In genomic region chr2:140532859-140533519, GRCm38 (mm10) we compare ENCODE assay signal across 18 mouse cellular contexts.
DNase-seq lines count a peak whose midpoint lies in the region; ATAC-seq and TF ChIP-seq lines count a peak whose summit lies in the region.
"Had no signal": no experiment of that assay in that cellular context is flagged by ENCODE, and none has a peak within 500 bp of the region (broad histone marks: within the 10 kb centered on the region; RNA-seq: fewer than 3 reads in every experiment).

No protein-coding gene starts in this region.

- 46% methylated on average over 9 of the region's 9 CpGs for WGBS in forebrain, embryonic 11.5 days
- 41% methylated on average over 9 of the region's 9 CpGs for WGBS in hindbrain, embryonic 14.5 days
- WGBS in midbrain, postnatal 0 days: 43% methylated on average over 9 of the region's 9 CpGs

- TF ChIP-seq CTCF in brain, embryonic 14.5 days (IDR thresholded peaks at IDR 0.05; ENCODE audit: borderline replicate concordance, extremely low read depth, insufficient read depth, insufficient read length): no peak
- no peak for TF ChIP-seq CTCF in midbrain, postnatal 0 days (IDR thresholded peaks at IDR 0.05)

- no peak overlapping the region for H3K4me2 ChIP-seq in forebrain, embryonic 11.5 days (ENCODE audit: low read depth, low read length, severe bottlenecking)
- H3K4me2 ChIP-seq in hindbrain, embryonic 14.5 days (replicated peaks): peak overlapping the region; percentile 1
- no peak overlapping the region for H3K4me2 ChIP-seq in midbrain, postnatal 0 days (ENCODE audit: low read depth, low read length, poor library complexity, severe bottlenecking)
- H3K4me2 ChIP-seq: liver, embryonic 12.5 days had no signal

- H3K36me3 ChIP-seq in forebrain, embryonic 11.5 days (ENCODE audit: control insufficient read depth, insufficient read depth, low read length): no peaks in the 10 kb centered on the region
- H3K36me3 ChIP-seq in hindbrain, embryonic 14.5 days (replicated peaks; ENCODE audit: control insufficient read depth, insufficient read depth): no peaks in the 10 kb centered on the region
- no peaks in the 10 kb centered on the region for H3K36me3 ChIP-seq in midbrain, postnatal 0 days (ENCODE audit: insufficient read depth, low read length)
- H3K36me3 ChIP-seq: liver, embryonic 12.5 days had no signal

- no peaks in the 10 kb centered on the region for H3K9me3 ChIP-seq in forebrain, embryonic 11.5 days (ENCODE audit: control insufficient read depth, low read length)
- no peaks in the 10 kb centered on the region for H3K9me3 ChIP-seq in hindbrain, embryonic 14.5 days (ENCODE audit: control insufficient read depth, low read length)
- H3K9me3 ChIP-seq in midbrain, postnatal 0 days (ENCODE audit: low read length): no peaks in the 10 kb centered on the region
- H3K9me3 ChIP-seq: liver, embryonic 12.5 days had no signal

- peak; percentile 22; the same call in 1 of the 2 replicates for ATAC-seq in forebrain, embryonic 11.5 days (replicated peaks; ENCODE audit: low FRiP score)
- ATAC-seq in hindbrain, embryonic 14.5 days (ENCODE audit: low FRiP score): peak; percentile 55; the same call in 1 of the 2 replicates
- ATAC-seq in midbrain, postnatal 0 days (ENCODE audit: low FRiP score): no peak
- ATAC-seq: CD4-positive, CD25-positive, alpha-beta regulatory T cell, adult 4 months; intestine, embryonic 16.5 days; liver, embryonic 12.5 days; lung, postnatal 0 days had no signal

- no peak for TF ChIP-seq POLR2A in brain, embryonic 14.5 days (IDR thresholded peaks at IDR 0.05; ENCODE audit: borderline replicate concordance, extremely low read depth, insufficient read depth, insufficient read length, poor library complexity, severe bottlenecking)

- no peaks in the 10 kb centered on the region for H3K27me3 ChIP-seq in forebrain, embryonic 11.5 days (ENCODE audit: control insufficient read depth, insufficient read depth, low read length)
- H3K27me3 ChIP-seq in hindbrain, embryonic 14.5 days (ENCODE audit: control insufficient read depth, insufficient read depth, low read length): no peaks in the 10 kb centered on the region
- H3K27me3 ChIP-seq in midbrain, postnatal 0 days (ENCODE audit: insufficient read depth, low read length): no peaks in the 10 kb centered on the region
- H3K27me3 ChIP-seq: liver, embryonic 12.5 days had no signal

- no peak overlapping the region for H3K4me3 ChIP-seq in forebrain, embryonic 11.5 days (ENCODE audit: low read depth, low read length)
- H3K4me3 ChIP-seq in hindbrain, embryonic 14.5 days (replicated peaks; ENCODE audit: low read length): no peak overlapping the region
- no peak overlapping the region for H3K4me3 ChIP-seq in midbrain, postnatal 0 days (ENCODE audit: low read depth, low read length)
- H3K4me3 ChIP-seq: liver, embryonic 12.5 days had no signal

- no peaks in the 10 kb centered on the region; the same call in 1 of the 2 replicates for H3K4me1 ChIP-seq in forebrain, embryonic 11.5 days (replicated peaks; ENCODE audit: control insufficient read depth, insufficient read depth, low read length)
- no peaks in the 10 kb centered on the region for H3K4me1 ChIP-seq in hindbrain, embryonic 14.5 days (replicated peaks; ENCODE audit: control insufficient read depth, insufficient read depth, low read length)
- H3K4me1 ChIP-seq in midbrain, postnatal 0 days (ENCODE audit: insufficient read depth, low read length): no peaks in the 10 kb centered on the region
- H3K4me1 ChIP-seq: liver, embryonic 12.5 days had no signal

- peak; percentile 79 for DNase-seq in brain, embryonic 14.5 days (ENCODE audit: low read depth)
- no peak for DNase-seq in forebrain, embryonic 11.5 days (ENCODE audit: low spot score)
- DNase-seq in hindbrain, embryonic 14.5 days (ENCODE audit: low spot score): peak; percentile 37
- peak; percentile 26 for DNase-seq in midbrain, postnatal 0 days (ENCODE audit: low spot score)
- no peak for DNase-seq in frontal cortex, postnatal 10 days (ENCODE audit: low spot score in 2 of 2)
- no peak for DNase-seq in thymus, postnatal 10 days (ENCODE audit: low spot score in 2 of 2)
- no peak for DNase-seq in spleen, postnatal 14 days (ENCODE audit: low spot score in 2 of 2)
- DNase-seq: adrenal gland, postnatal 10 days; cerebellum, postnatal 25 days; kidney, postnatal 36 days; layer of hippocampus, postnatal 36 days; left cerebral cortex, postnatal 4 days; thymus, postnatal 25 days had no signal

- H3K27ac ChIP-seq in forebrain, embryonic 11.5 days (ENCODE audit: low read depth, low read length): no peak overlapping the region
- no peak overlapping the region for H3K27ac ChIP-seq in hindbrain, embryonic 14.5 days
- H3K27ac ChIP-seq in midbrain, postnatal 0 days (ENCODE audit: low read depth, low read length): no peak overlapping the region
- H3K27ac ChIP-seq: liver, embryonic 12.5 days; stomach, postnatal 0 days had no signal

- no peak overlapping the region for H3K9ac ChIP-seq in forebrain, embryonic 11.5 days (ENCODE audit: low read length)
- no peak overlapping the region for H3K9ac ChIP-seq in hindbrain, embryonic 14.5 days
- no peak overlapping the region for H3K9ac ChIP-seq in midbrain, postnatal 0 days (replicated peaks; ENCODE audit: low read length, poor library complexity, severe bottlenecking)
- H3K9ac ChIP-seq: liver, embryonic 12.5 days had no signal

Comparison
In these comparisons a context has a peak if more than half of its experiments do, and no peak if none do; other contexts are left out.
1. DNase-seq: peak in brain, embryonic 14.5 days (single experiment), hindbrain, embryonic 14.5 days (single experiment) and midbrain, postnatal 0 days (single experiment); none in forebrain, embryonic 11.5 days (single experiment), frontal cortex, postnatal 10 days (0 of 2), thymus, postnatal 10 days (0 of 2) and spleen, postnatal 14 days (0 of 2).